Mouse (Mus musculus) hindbrain, embryonic 10.5 days (tissue): ENCODE data around the gene Fat4. TPM values are rescaled to one million over a fixed set of nuclear protein-coding genes. Genes with fewer than 3 reads are reported as not detected.

Experiments
- DNase-seq: peaks from one replicate; pipeline ENCODE4 v3.0.0-alpha.2; 2017; ENCODE audit warnings: low spot score
- H3K27ac ChIP-seq: fragments of 300-500 bp; sonication (generic); 2 replicates; pipeline ENCODE4 v1.5.1; 2016; ENCODE audit warnings: mild to moderate bottlenecking, moderate library complexity
- H3K27me3 ChIP-seq: fragments of 300-500 bp; sonication (generic); 2 replicates; pipeline ENCODE4 v1.6.1; 2016; ENCODE audit warnings: mild to moderate bottlenecking; ENCODE audit not compliant: poor library complexity, insufficient read depth, severe bottlenecking
- H3K36me3 ChIP-seq: fragments of 300-500 bp; sonication (generic); 2 replicates; pipeline ENCODE4 v1.6.1; 2016; ENCODE audit warnings: mild to moderate bottlenecking, moderate library complexity
- H3K4me1 ChIP-seq: fragments of 300-500 bp; sonication (generic); replicated peaks from 2 replicates; pipeline ENCODE4 v1.6.1; 2016; ENCODE audit warnings: mild to moderate bottlenecking
- H3K4me3 ChIP-seq: fragments of 300-500 bp; sonication (generic); 2 replicates; pipeline ENCODE4 v1.5.1; 2016; ENCODE audit warnings: mild to moderate bottlenecking, moderate library complexity
- H3K9me3 ChIP-seq: fragments of 300-500 bp; sonication (generic); 2 replicates; pipeline ENCODE4 v1.6.1; 2016; ENCODE audit warnings: mild to moderate bottlenecking, moderate library complexity
- WGBS: fragments of 180-500 bp; shearing (Covaris S2); methylation state at CpG from one replicate; pipeline ENCODE4 v1.1.7; 2016; 5-methylcytosine and 5-hydroxymethylcytosine counted together
- polyA plus RNA-seq: library from polyadenylated mRNA; unstranded; fragments of >200 nt; fragmentation: Nextera tagmentation; extraction: Ambion mirVana; gene quantifications from 2 replicates; pipeline ENCODE4 v1.2.1, GENCODE M21; 2016

Gene Fat4
- polyA plus RNA-seq, 1 experiment from 2014 or later = 10.3 TPM

- no peak for DNase-seq
- H3K27ac ChIP-seq = no peak overlapping the region
- no peak overlapping the region for H3K4me3 ChIP-seq
- 70% methylated on average over 1 of the region's 1 CpGs for WGBS
- peaks cover under 1% of the 10 kb centered on the region; the same call in 1 of the 2 replicates for H3K36me3 ChIP-seq
- no peaks in the 10 kb centered on the region for H3K27me3 ChIP-seq
- no peaks in the 10 kb centered on the region for H3K9me3 ChIP-seq
- no peaks in the 10 kb centered on the region for H3K4me1 ChIP-seq
These were observed 130.9 kb downstream of the Fat4 start for GRCm38 (mm10) chr3:39017633-39018032.

- no peaks in the 10 kb centered on the region for H3K27me3 ChIP-seq
- no peaks in the 10 kb centered on the region for H3K4me1 ChIP-seq
- WGBS = 82% methylated on average over 2 of the region's 2 CpGs
- DNase-seq = no peak
- no peaks in the 10 kb centered on the region for H3K36me3 ChIP-seq
- H3K27ac ChIP-seq = no peak overlapping the region
- H3K9me3 ChIP-seq = no peaks in the 10 kb centered on the region
- no peak overlapping the region for H3K4me3 ChIP-seq
These were observed 149.4 kb downstream of the Fat4 start for GRCm38 (mm10) chr3:39036113-39036512.

- Histone ChIP-seq H3K36me3 (no peaks in the 10 kb centered on the region), H3K27ac (no peak overlapping the region), H3K4me1 (no peaks in the 10 kb centered on the region), H3K9me3 (no peaks in the 10 kb centered on the region), H3K4me3 (no peak overlapping the region), H3K27me3 (no peaks in the 10 kb centered on the region)
- 81% methylated on average over 4 of the region's 4 CpGs for WGBS
- DNase-seq = no peak
These were observed 159.7 kb downstream of the Fat4 start for GRCm38 (mm10) chr3:39046425-39046824.

- Histone ChIP-seq H3K27me3 (no peaks in the 10 kb centered on the region), H3K4me3 (no peak overlapping the region), H3K4me1 (no peaks in the 10 kb centered on the region), H3K36me3 (no peaks in the 10 kb centered on the region), H3K9me3 (no peaks in the 10 kb centered on the region), H3K27ac (no peak overlapping the region)
- 86% methylated on average over 10 of the region's 10 CpGs for WGBS
- no peak for DNase-seq
These were observed 161.0 kb downstream of the Fat4 start for GRCm38 (mm10) chr3:39047621-39048303.

- WGBS = 83% methylated on average over 5 of the region's 5 CpGs
- Histone ChIP-seq H3K4me3 (no peak overlapping the region), H3K27ac (no peak overlapping the region), H3K4me1 (no peaks in the 10 kb centered on the region), H3K36me3 (no peaks in the 10 kb centered on the region), H3K9me3 (no peaks in the 10 kb centered on the region), H3K27me3 (no peaks in the 10 kb centered on the region)
- no peak for DNase-seq
These were observed 161.5 kb downstream of the Fat4 start for GRCm38 (mm10) chr3:39048304-39048667.

- WGBS = 88% methylated on average over 1 of the region's 1 CpGs
- no peak overlapping the region for H3K27ac ChIP-seq
- H3K9me3 ChIP-seq = no peaks in the 10 kb centered on the region
- no peaks in the 10 kb centered on the region for H3K36me3 ChIP-seq
- no peak for DNase-seq
- H3K4me3 ChIP-seq = no peak overlapping the region
- H3K4me1 ChIP-seq = no peaks in the 10 kb centered on the region
- no peaks in the 10 kb centered on the region for H3K27me3 ChIP-seq
These were observed 163.4 kb downstream of the Fat4 start for GRCm38 (mm10) chr3:39050130-39050529.

GRCm38 (mm10) chr3:39053072-39053471, 166.3 kb downstream of the Fat4 start:
- Histone ChIP-seq H3K4me3 (no peak overlapping the region), H3K36me3 (no peaks in the 10 kb centered on the region), H3K9me3 (no peaks in the 10 kb centered on the region), H3K27ac (no peak overlapping the region), H3K27me3 (no peaks in the 10 kb centered on the region), H3K4me1 (no peaks in the 10 kb centered on the region)
- peak; percentile 30 for DNase-seq
- WGBS = 52% methylated on average over 6 of the region's 6 CpGs
